Mouse (Mus musculus) heart, embryonic 16.5 days (tissue): ENCODE data around the gene Ube2q2. TPM values are rescaled to one million over a fixed set of nuclear protein-coding genes. Genes with fewer than 3 reads are reported as not detected.

ENCODE experiments used
- ATAC-seq: fragments of 200-750 bp; cut with Nextera tagmentation; replicated peaks from 2 replicates; pipeline ENCODE4 v1.8.0; 2017; ENCODE audit warnings: moderate number of reproducible peaks; ENCODE audit not compliant: insufficient read depth, low FRiP score; ENCODE audit errors: extremely low read depth
- H3K27ac ChIP-seq: fragments of 300-500 bp; sonication (generic); 2 replicates; pipeline ENCODE4 v1.5.1; 2014; ENCODE audit warnings: mild to moderate bottlenecking, low read length, control low read depth, moderate library complexity
- H3K27me3 ChIP-seq: fragments of 300-500 bp; sonication (generic); 2 replicates; pipeline ENCODE4 v1.6.1; 2014; ENCODE audit warnings: low read length, mixed read lengths; ENCODE audit not compliant: control insufficient read depth, insufficient read depth
- H3K36me3 ChIP-seq: fragments of 300-500 bp; sonication (generic); 2 replicates; pipeline ENCODE4 v1.6.1; 2014; ENCODE audit not compliant: control insufficient read depth, insufficient read depth
- H3K4me1 ChIP-seq: fragments of 300-500 bp; sonication (generic); 2 replicates; pipeline ENCODE4 v1.6.1; 2014; ENCODE audit warnings: low read length, mixed read lengths; ENCODE audit not compliant: control insufficient read depth, insufficient read depth
- H3K4me2 ChIP-seq: fragments of 300-500 bp; sonication (generic); 2 replicates; pipeline ENCODE4 v1.6.1; 2014; ENCODE audit warnings: low read depth, mild to moderate bottlenecking, control low read depth, low read length
- H3K4me3 ChIP-seq: fragments of 300-500 bp; sonication (generic); 2 replicates; pipeline ENCODE4 v1.5.1; 2014; ENCODE audit warnings: mild to moderate bottlenecking, control low read depth, low read length
- H3K9ac ChIP-seq: fragments of 300-500 bp; sonication (generic); 2 replicates; pipeline ENCODE4 v1.6.1; 2014; ENCODE audit warnings: low read length, control low read depth
- H3K9me3 ChIP-seq: fragments of 300-500 bp; sonication (generic); replicated peaks from 2 replicates; pipeline ENCODE4 v1.6.1; 2016; ENCODE audit warnings: low read length; ENCODE audit not compliant: control insufficient read depth
- WGBS: fragments of 180-500 bp; shearing (Covaris S2); extraction: QIAGEN DNeasy Blood & Tissue Kit; methylation state at CpG from one replicate; pipeline ENCODE4 v1.1.7; 2014; 5-methylcytosine and 5-hydroxymethylcytosine counted together
- polyA plus RNA-seq: library from polyadenylated mRNA; unstranded; fragments of >200 nt; fragmentation: Nextera tagmentation; extraction: Ambion mirVana; gene quantifications from 2 replicates; pipeline ENCODE4 v1.2.1, GENCODE M21; 2015

Gene Ube2q2
- polyA plus RNA-seq, 1 experiment from 2014 or later = 21.2 TPM

DNA sequence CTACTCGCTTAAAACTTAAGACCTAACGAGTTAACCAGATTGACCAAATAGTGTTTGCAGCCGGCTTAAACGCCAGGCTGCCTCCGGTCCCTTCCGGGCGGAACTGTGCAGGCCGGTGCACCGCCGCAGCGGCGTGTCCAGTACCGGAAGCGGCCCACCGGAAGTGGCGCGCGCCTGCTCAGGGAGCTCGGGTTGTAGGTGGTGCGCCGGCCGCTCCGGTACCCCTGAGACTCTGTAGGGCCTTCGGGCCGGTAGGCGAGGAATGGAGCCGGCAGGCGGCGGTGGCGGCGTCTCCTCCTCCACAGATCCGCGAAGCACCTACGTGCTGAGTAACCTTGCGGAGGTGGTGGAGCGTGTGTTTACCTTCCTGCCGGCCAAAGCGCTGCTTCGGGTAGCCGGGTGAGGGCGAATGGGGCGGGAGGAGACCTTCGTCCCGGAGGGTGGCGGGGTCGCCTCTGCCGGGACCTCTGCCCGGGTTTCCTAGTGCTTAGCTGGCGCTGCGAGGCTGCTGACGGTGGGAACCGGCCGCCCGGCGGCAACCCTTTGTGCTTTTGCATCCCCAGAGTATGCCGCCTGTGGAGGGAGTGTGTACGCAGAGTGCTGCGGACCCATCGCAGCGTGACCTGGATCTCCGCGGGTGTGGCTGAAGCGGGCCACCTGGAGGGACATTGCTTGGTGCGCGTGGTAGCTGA, 60.3 kb downstream of the Ube2q2 start, which contains the start of gene Fbxo22:
Gene Fbxo22 (plus strand): TSS at position 136 of the 692 bp plus-strand sequence.
- Histone ChIP-seq H3K9me3 (no peaks in the 10 kb centered on the region), H3K27me3 (no peaks in the 10 kb centered on the region), H3K36me3 (peaks cover 2% of the 10 kb centered on the region; the same call in 1 of the 2 replicates), H3K4me3 (peak within 1 kb of the TSS; percentile 81), H3K4me2 (peak within 1 kb of the TSS; percentile 91), H3K4me1 (peaks cover 25% of the 10 kb centered on the region), H3K9ac (peak within 1 kb of the TSS; percentile 88), H3K27ac (peak within 1 kb of the TSS; percentile 92)
- under 1% methylated on average over 62 of the region's 65 CpGs for WGBS
- ATAC-seq = peak; percentile 96

GRCm38 (mm10) chr9:55211611-55212010, 63.0 kb downstream of the Ube2q2 start:
- no peak overlapping the region for H3K27ac ChIP-seq
- peaks cover 25% of the 10 kb centered on the region for H3K4me1 ChIP-seq
- WGBS = 58% methylated on average over 4 of the region's 4 CpGs
- no peaks in the 10 kb centered on the region for H3K9me3 ChIP-seq
- no peak overlapping the region for H3K9ac ChIP-seq
- H3K27me3 ChIP-seq = no peaks in the 10 kb centered on the region
- no peak overlapping the region for H3K4me3 ChIP-seq
- no peak for ATAC-seq
- H3K36me3 ChIP-seq = peaks cover 22% of the 10 kb centered on the region
- no peak overlapping the region for H3K4me2 ChIP-seq

GRCm38 (mm10) chr9:55213396-55213795, 64.7 kb downstream of the Ube2q2 start:
- Histone ChIP-seq H3K4me3 (no peak overlapping the region), H3K9ac (no peak overlapping the region), H3K9me3 (no peaks in the 10 kb centered on the region), H3K4me1 (peaks cover 19% of the 10 kb centered on the region), H3K27ac (no peak overlapping the region), H3K36me3 (peaks cover 35% of the 10 kb centered on the region), H3K27me3 (no peaks in the 10 kb centered on the region), H3K4me2 (no peak overlapping the region)
- ATAC-seq = no peak
- 84% methylated on average over 1 of the region's 1 CpGs for WGBS

DNA sequence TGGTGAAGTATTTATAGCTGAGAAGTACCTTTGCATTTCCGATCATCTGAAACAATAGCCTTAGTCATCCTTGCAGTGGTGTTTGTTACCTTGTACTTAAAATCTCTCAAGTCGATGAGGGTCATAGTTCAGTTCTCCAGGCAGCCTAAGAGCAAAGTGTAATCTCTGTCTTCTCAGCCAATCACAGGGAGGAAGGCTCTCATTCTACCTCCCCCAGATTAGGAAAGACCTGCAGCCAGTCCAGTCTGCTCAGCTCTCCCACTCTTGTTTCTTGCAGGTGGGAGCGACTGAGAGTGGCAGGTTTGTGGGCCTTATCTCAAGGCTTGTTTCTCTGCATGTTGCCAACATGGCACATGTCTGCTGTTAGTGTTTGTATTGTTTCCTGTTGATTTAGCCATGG, 66.4 kb downstream of the Ube2q2 start:
- WGBS = 75% methylated on average over 3 of the region's 3 CpGs
- Histone ChIP-seq H3K27me3 (no peaks in the 10 kb centered on the region), H3K4me2 (no peak overlapping the region)

GRCm38 (mm10) chr9:55215648-55216047, 67.0 kb downstream of the Ube2q2 start:
- Histone ChIP-seq H3K9ac (no peak overlapping the region), H3K27me3 (no peaks in the 10 kb centered on the region), H3K27ac (no peak overlapping the region), H3K9me3 (no peaks in the 10 kb centered on the region), H3K4me3 (no peak overlapping the region), H3K4me2 (no peak overlapping the region), H3K36me3 (peaks cover 47% of the 10 kb centered on the region), H3K4me1 (peaks cover 8% of the 10 kb centered on the region)
- WGBS = 83% methylated on average over 3 of the region's 3 CpGs
- no peak for ATAC-seq

More for the DNA sequence above, 66.4 kb downstream of the Ube2q2 start:
- peaks cover 11% of the 10 kb centered on the region for H3K4me1 ChIP-seq
- H3K4me3 ChIP-seq = no peak overlapping the region
- no peak for ATAC-seq
- H3K9me3 ChIP-seq = no peaks in the 10 kb centered on the region
- H3K9ac ChIP-seq = no peak overlapping the region
- H3K36me3 ChIP-seq = peaks cover 43% of the 10 kb centered on the region
- H3K27ac ChIP-seq = no peak overlapping the region

GRCm38 (mm10) chr9:55216078-55216477, 67.4 kb downstream of the Ube2q2 start:
- H3K4me2 ChIP-seq = no peak overlapping the region
- no peaks in the 10 kb centered on the region for H3K9me3 ChIP-seq
- H3K9ac ChIP-seq = no peak overlapping the region
- no peak for ATAC-seq
- WGBS = 83% methylated on average over 2 of the region's 2 CpGs
- H3K36me3 ChIP-seq = peaks cover 51% of the 10 kb centered on the region
- H3K27ac ChIP-seq = no peak overlapping the region
- H3K4me3 ChIP-seq = no peak overlapping the region
- no peaks in the 10 kb centered on the region for H3K27me3 ChIP-seq
- H3K4me1 ChIP-seq = peaks cover 6% of the 10 kb centered on the region

- Histone ChIP-seq H3K4me3 (no peak overlapping the region), H3K4me2 (no peak overlapping the region), H3K27me3 (no peaks in the 10 kb centered on the region), H3K9me3 (no peaks in the 10 kb centered on the region), H3K9ac (no peak overlapping the region), H3K36me3 (peaks cover 60% of the 10 kb centered on the region), H3K27ac (no peak overlapping the region), H3K4me1 (no peaks in the 10 kb centered on the region)
- whole genome bisulfite sequencing = 83% methylated on average over 3 of the region's 3 CpGs
- no peak for ATAC-seq
These were observed 68.7 kb downstream of the Ube2q2 start for GRCm38 (mm10) chr9:55217381-55217780.

- ATAC-seq = no peak
- Histone ChIP-seq H3K4me1 (no peaks in the 10 kb centered on the region), H3K27ac (no peak overlapping the region), H3K4me3 (no peak overlapping the region), H3K9ac (no peak overlapping the region), H3K36me3 (peaks cover 40% of the 10 kb centered on the region), H3K9me3 (no peaks in the 10 kb centered on the region), H3K27me3 (no peaks in the 10 kb centered on the region), H3K4me2 (no peak overlapping the region)
- 80% methylated on average over 7 of the region's 7 CpGs for WGBS
These were observed 76.6 kb downstream of the Ube2q2 start for GRCm38 (mm10) chr9:55225165-55225737.

DNA sequence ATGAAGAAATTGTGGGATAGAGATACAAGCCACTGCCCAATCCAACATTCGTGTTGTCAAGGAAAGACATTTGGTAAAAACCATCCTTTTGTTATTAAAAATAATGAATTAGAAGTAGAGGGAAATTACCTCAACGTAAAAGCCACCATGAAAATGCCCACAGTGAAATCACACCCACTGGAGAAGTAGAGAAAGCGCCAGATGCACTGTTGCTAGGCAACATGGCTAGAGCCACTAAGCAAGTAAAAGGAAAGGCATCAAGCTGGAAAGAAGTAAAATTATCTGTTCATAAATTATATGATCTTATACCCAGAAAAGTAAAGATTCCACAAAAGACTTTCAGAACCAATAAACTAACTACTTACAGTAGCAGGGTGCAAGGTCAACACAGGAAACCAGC, 77.6 kb downstream of the Ube2q2 start:
- Histone ChIP-seq H3K27ac (no peak overlapping the region), H3K4me3 (no peak overlapping the region), H3K36me3 (peaks cover 30% of the 10 kb centered on the region), H3K27me3 (no peaks in the 10 kb centered on the region), H3K9ac (no peak overlapping the region), H3K4me2 (no peak overlapping the region), H3K9me3 (no peaks in the 10 kb centered on the region), H3K4me1 (no peaks in the 10 kb centered on the region)
- WGBS = 84% methylated on average over 3 of the region's 3 CpGs
- no peak for ATAC-seq
